Comparison of ENCODE assay signal across 9 mouse cellular contexts in the genomic region with DNA sequence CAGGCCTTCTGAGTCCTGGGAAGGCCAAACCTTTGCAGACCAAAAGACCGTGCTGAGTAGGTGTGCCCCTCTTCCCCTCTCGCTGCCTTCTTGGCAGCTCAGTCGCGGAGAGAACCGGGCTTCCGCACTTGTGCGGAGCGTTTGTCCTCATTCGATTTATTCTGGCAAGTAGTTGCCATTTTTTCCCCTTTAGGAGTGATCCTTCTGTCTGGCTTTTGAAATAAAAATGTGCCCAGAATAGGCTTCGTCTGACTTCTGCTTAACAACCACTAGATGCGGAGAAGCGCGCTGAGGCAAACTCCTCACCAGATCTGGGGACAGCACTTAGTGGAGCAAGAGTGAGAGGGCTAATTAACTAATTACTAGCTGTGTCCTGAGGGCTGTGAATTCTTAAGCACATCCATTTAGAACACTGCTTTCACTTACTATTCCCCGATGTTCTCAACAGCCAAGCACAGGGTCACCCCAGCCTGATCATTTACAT. TPM values are rescaled to one million over a fixed set of nuclear protein-coding genes. Genes with fewer than 3 reads are reported as not detected.
A peak's percentile ranks its signal among the peaks of the same experiment; 100 is the strongest.
DNase-seq lines count a peak whose midpoint lies in the region; ATAC-seq and TF ChIP-seq lines count a peak whose summit lies in the region.
"Had no signal": no experiment of that assay in that cellular context is flagged by ENCODE, and none has a peak within 500 bp of the region (broad histone marks: within the 10 kb centered on the region; RNA-seq: fewer than 3 reads in every experiment).

No protein-coding gene starts in this region.

- no peaks in the 10 kb centered on the region for H3K27me3 ChIP-seq in liver, adult 2 months (ENCODE audit: control insufficient read depth, insufficient read depth, low read length)
- H3K27me3 ChIP-seq in forebrain, embryonic 11.5 days (ENCODE audit: control insufficient read depth, insufficient read depth, low read length), result peaks cover 37% of the 10 kb centered on the region
- H3K27me3 ChIP-seq in hindbrain, embryonic 13.5 days, result peaks cover 40% of the 10 kb centered on the region
- peaks cover 81% of the 10 kb centered on the region for H3K27me3 ChIP-seq in limb, embryonic 10.5 days (ENCODE audit: low read depth, poor library complexity, severe bottlenecking)
- peaks cover 63% of the 10 kb centered on the region for H3K27me3 ChIP-seq in midbrain, embryonic 12.5 days
- H3K27me3 ChIP-seq: Patski had no signal

- H3K4me3 ChIP-seq in liver, adult 2 months (ENCODE audit: insufficient read depth, low read depth, low read length), result peak overlapping the region; percentile 70
- peak overlapping the region; percentile 45 for H3K4me3 ChIP-seq in forebrain, embryonic 11.5 days (ENCODE audit: low read depth, low read length)
- peak overlapping the region; percentile 54 for H3K4me3 ChIP-seq in hindbrain, embryonic 13.5 days
- H3K4me3 ChIP-seq in limb, embryonic 10.5 days, result peak overlapping the region; percentile 60
- peak overlapping the region; percentile 46 for H3K4me3 ChIP-seq in midbrain, embryonic 12.5 days

- TF ChIP-seq POLR2A in liver, adult 2 months (IDR thresholded peaks at IDR 0.05; ENCODE audit: extremely low read depth, insufficient read depth, low read length), result no peak
- no peak for TF ChIP-seq POLR2A in brain, embryonic 14.5 days (IDR thresholded peaks at IDR 0.05; ENCODE audit: borderline replicate concordance, extremely low read depth, insufficient read depth, insufficient read length, poor library complexity, severe bottlenecking)

- WGBS in liver, adult 2 months, result under 1% methylated on average over 14 of the region's 14 CpGs
- 1% methylated on average over 14 of the region's 14 CpGs for WGBS in forebrain, embryonic 11.5 days
- 1% methylated on average over 14 of the region's 14 CpGs for WGBS in hindbrain, embryonic 13.5 days
- WGBS in limb, embryonic 10.5 days, result under 1% methylated on average over 14 of the region's 14 CpGs
- under 1% methylated on average over 14 of the region's 14 CpGs for WGBS in midbrain, embryonic 12.5 days

- H3K9ac ChIP-seq in liver, adult 2 months (ENCODE audit: low read depth, low read length), result peak overlapping the region; percentile 62
- peak overlapping the region; percentile 74 for H3K9ac ChIP-seq in forebrain, embryonic 11.5 days (ENCODE audit: low read length)
- peak overlapping the region; percentile 75 for H3K9ac ChIP-seq in hindbrain, embryonic 13.5 days
- peak overlapping the region; percentile 55 for H3K9ac ChIP-seq in midbrain, embryonic 12.5 days (replicated peaks)

- peak overlapping the region; percentile 86 for H3K27ac ChIP-seq in liver, adult 2 months (replicated peaks; ENCODE audit: insufficient read depth, low read depth, low read length)
- H3K27ac ChIP-seq in forebrain, embryonic 11.5 days (ENCODE audit: low read depth, low read length), result peak overlapping the region; percentile 42
- H3K27ac ChIP-seq in hindbrain, embryonic 13.5 days, result peak overlapping the region; percentile 87
- peak overlapping the region; percentile 81 for H3K27ac ChIP-seq in limb, embryonic 10.5 days
- peak overlapping the region; percentile 25; the same call in 1 of the 2 replicates for H3K27ac ChIP-seq in midbrain, embryonic 12.5 days (replicated peaks)

- H3K36me3 ChIP-seq in liver, adult 2 months (ENCODE audit: control insufficient read depth, insufficient read depth, low read length), result no peaks in the 10 kb centered on the region
- H3K36me3 ChIP-seq in forebrain, embryonic 11.5 days (ENCODE audit: control insufficient read depth, insufficient read depth, low read length), result no peaks in the 10 kb centered on the region
- no peaks in the 10 kb centered on the region for H3K36me3 ChIP-seq in hindbrain, embryonic 13.5 days
- no peaks in the 10 kb centered on the region for H3K36me3 ChIP-seq in limb, embryonic 10.5 days
- H3K36me3 ChIP-seq in midbrain, embryonic 12.5 days, result no peaks in the 10 kb centered on the region

- ATAC-seq in forebrain, embryonic 11.5 days (replicated peaks; ENCODE audit: low FRiP score), result peak; percentile 79
- ATAC-seq in hindbrain, embryonic 13.5 days (ENCODE audit: low FRiP score), result peak; percentile 78
- peak; percentile 58 for ATAC-seq in midbrain, embryonic 12.5 days (ENCODE audit: low FRiP score, low read depth)
- ATAC-seq: Patski had no signal

- H3K4me1 ChIP-seq in liver, adult 2 months (ENCODE audit: control insufficient read depth, insufficient read depth, low read length), result no peaks in the 10 kb centered on the region
- H3K4me1 ChIP-seq in forebrain, embryonic 11.5 days (replicated peaks; ENCODE audit: control insufficient read depth, insufficient read depth, low read length), result peaks cover 11% of the 10 kb centered on the region; the same call in 1 of the 2 replicates
- H3K4me1 ChIP-seq in hindbrain, embryonic 13.5 days (replicated peaks), result peaks cover 23% of the 10 kb centered on the region
- H3K4me1 ChIP-seq in limb, embryonic 10.5 days, result peaks cover 32% of the 10 kb centered on the region
- H3K4me1 ChIP-seq in midbrain, embryonic 12.5 days, result peaks cover 22% of the 10 kb centered on the region

- TF ChIP-seq CTCF in liver, adult 2 months (IDR thresholded peaks at IDR 0.05; ENCODE audit: low read depth, low read length), result no peak; the same call in 1 of the 2 replicates
- peak; percentile 35; the same call in 1 of the 2 replicates for TF ChIP-seq CTCF in brain, embryonic 14.5 days (IDR thresholded peaks at IDR 0.05; ENCODE audit: borderline replicate concordance, extremely low read depth, insufficient read depth, insufficient read length)

- H3K79me2 ChIP-seq in liver, adult 2 months (ENCODE audit: control insufficient read depth, insufficient read depth, low read length), result no peaks in the 10 kb centered on the region

- H3K9me3 ChIP-seq in forebrain, embryonic 11.5 days (ENCODE audit: control insufficient read depth, low read length), result no peaks in the 10 kb centered on the region
- H3K9me3 ChIP-seq in hindbrain, embryonic 13.5 days, result no peaks in the 10 kb centered on the region
- no peaks in the 10 kb centered on the region for H3K9me3 ChIP-seq in limb, embryonic 10.5 days (replicated peaks)
- no peaks in the 10 kb centered on the region for H3K9me3 ChIP-seq in midbrain, embryonic 12.5 days

- peak; percentile 61 for DNase-seq in liver, adult 2 months (ENCODE audit: extremely low read depth, low read depth, low spot score)
- no peak for DNase-seq in liver
- peak; percentile 91 for DNase-seq in brain, embryonic 14.5 days (ENCODE audit: low read depth)
- peak; percentile 71 for DNase-seq in forebrain, embryonic 11.5 days (ENCODE audit: low spot score)
- DNase-seq in limb, embryonic 10.5 days (ENCODE audit: low spot score), result peak; percentile 61
- DNase-seq in spleen, postnatal 14 days (ENCODE audit: low spot score in 2 of 2), result no peak

- H3K4me2 ChIP-seq in forebrain, embryonic 11.5 days (ENCODE audit: low read depth, low read length, severe bottlenecking), result peak overlapping the region; percentile 84
- peak overlapping the region; percentile 76 for H3K4me2 ChIP-seq in hindbrain, embryonic 13.5 days
- peak overlapping the region; percentile 64 for H3K4me2 ChIP-seq in midbrain, embryonic 12.5 days (replicated peaks)

RNA-seq across cellular contexts. Expression of a gene that starts 14.5 kb away (rescaled TPM):
- 12.5 and 20.0 TPM in 2 replicates for total RNA-seq in liver, adult 2 months (2014; rRNA removed)
- polyA plus RNA-seq in liver, adult 2 months (2012; rRNA removed), result 31.7 and 32.2 TPM in 2 replicates
- polyA plus RNA-seq in brain, embryonic 14.5 days (2012; rRNA removed), result 54.5 and 56.0 TPM in 2 replicates
- 39.5 and 45.4 TPM in 2 replicates for polyA plus RNA-seq in forebrain, embryonic 11.5 days (2014; fragmentation: Nextera tagmentation; extraction: Ambion mirVana)
- 48.1 and 53.2 TPM in 2 replicates for polyA plus RNA-seq in hindbrain, embryonic 13.5 days (2015; fragmentation: Nextera tagmentation; extraction: Ambion mirVana)
- 6.7 and 21.3 TPM in 2 replicates for polyA plus RNA-seq in limb, embryonic 10.5 days (2016; fragmentation: Nextera tagmentation; extraction: Ambion mirVana)
- polyA plus RNA-seq in midbrain, embryonic 12.5 days (2016; fragmentation: Nextera tagmentation; extraction: Ambion mirVana), result 28.5 and 28.6 TPM in 2 replicates

RNA-seq across cellular contexts. Expression of a gene that starts 19.9 kb away (rescaled TPM):
- total RNA-seq in liver, adult 2 months (2014; rRNA removed), result not detected in 2 replicates
- polyA plus RNA-seq in liver, adult 2 months (2012; rRNA removed), result not detected in 2 replicates
- 19.7 and 31.1 TPM in 2 replicates for polyA plus RNA-seq in brain, embryonic 14.5 days (2012; rRNA removed)
- 45.7 and 46.4 TPM in 2 replicates for polyA plus RNA-seq in forebrain, embryonic 11.5 days (2014; fragmentation: Nextera tagmentation; extraction: Ambion mirVana)
- 34.2 and 37.0 TPM in 2 replicates for polyA plus RNA-seq in hindbrain, embryonic 13.5 days (2015; fragmentation: Nextera tagmentation; extraction: Ambion mirVana)
- polyA plus RNA-seq in limb, embryonic 10.5 days (2016; fragmentation: Nextera tagmentation; extraction: Ambion mirVana), result 2.8 and 11.0 TPM in 2 replicates
- 11.5 and 16.5 TPM in 2 replicates for polyA plus RNA-seq in midbrain, embryonic 12.5 days (2016; fragmentation: Nextera tagmentation; extraction: Ambion mirVana)

Comparison
In these comparisons a context has a peak if more than half of its experiments do, and no peak if none do; other contexts are left out.
1. DNase-seq: peak in liver, adult 2 months (single experiment), brain, embryonic 14.5 days (single experiment), forebrain, embryonic 11.5 days (single experiment) and limb, embryonic 10.5 days (single experiment); none in liver (single experiment) and spleen, postnatal 14 days (0 of 2).
2. H3K27ac ChIP-seq: peak in every context shown above with its lines; median percentile 87 in hindbrain, embryonic 13.5 days; 86 in liver, adult 2 months; 81 in limb, embryonic 10.5 days; 42 in forebrain, embryonic 11.5 days; 25 in midbrain, embryonic 12.5 days.
3. Peak in every context shown above with its lines, with median percentiles within 50 percentile points of each other: H3K4me3 ChIP-seq, H3K9ac ChIP-seq, ATAC-seq and H3K4me2 ChIP-seq.